Mouse (Mus musculus) testis, adult 2 months (tissue): Measurements from ENCODE around the gene Wdfy4. TPM values are rescaled to one million over a fixed set of nuclear protein-coding genes. Genes with fewer than 3 reads are reported as not detected.

Source experiments
- H3K27ac ChIP-seq: fragments of 200-500 bp; 2 replicates; pipeline ENCODE4 v1.5.1; 2012; ENCODE audit warnings: low read depth, low read length; ENCODE audit not compliant: control insufficient read depth, insufficient read depth
- H3K27me3 ChIP-seq: fragments of 200-500 bp; 2 replicates; pipeline ENCODE4 v1.6.1; 2012; ENCODE audit warnings: mild to moderate bottlenecking, low read length, moderate library complexity; ENCODE audit not compliant: control insufficient read depth, insufficient read depth
- H3K36me3 ChIP-seq: fragments of 200-500 bp; 2 replicates; pipeline ENCODE4 v1.6.1; 2012; ENCODE audit warnings: mild to moderate bottlenecking, low read length; ENCODE audit not compliant: control insufficient read depth, insufficient read depth
- H3K4me1 ChIP-seq: fragments of 200-500 bp; 2 replicates; pipeline ENCODE4 v1.6.1; 2012; ENCODE audit warnings: low read length; ENCODE audit not compliant: control insufficient read depth, insufficient read depth
- H3K4me3 ChIP-seq: fragments of 200-500 bp; 2 replicates; pipeline ENCODE4 v1.5.1; 2012; ENCODE audit warnings: low read depth, mild to moderate bottlenecking, low read length, moderate library complexity, mixed read lengths; ENCODE audit not compliant: control insufficient read depth
- CTCF ChIP-seq: fragments of 200-500 bp; IDR thresholded peaks from 2 replicates; pipeline ENCODE4 v1.5.1; 2012; ENCODE audit warnings: low read depth, mild to moderate bottlenecking, inconsistent platforms, low read length, moderate library complexity; ENCODE audit not compliant: control insufficient read depth, insufficient read depth, insufficient replicate concordance
- POLR2A ChIP-seq: fragments of 200-500 bp; IDR thresholded peaks from 2 replicates; pipeline ENCODE4 v1.6.1; 2012; ENCODE audit warnings: low read depth, mild to moderate bottlenecking, inconsistent platforms, low read length, moderate library complexity; ENCODE audit not compliant: control insufficient read depth
- polyA plus RNA-seq: library from polyadenylated mRNA; depleted of rRNA; stranded (reverse); fragments of >200 nt; gene quantifications from 2 replicates; pipeline ENCODE4 v1.2.3, GENCODE M21; 2012

Gene Wdfy4
- polyA plus RNA-seq, 1 experiment = 4.0 TPM

DNA sequence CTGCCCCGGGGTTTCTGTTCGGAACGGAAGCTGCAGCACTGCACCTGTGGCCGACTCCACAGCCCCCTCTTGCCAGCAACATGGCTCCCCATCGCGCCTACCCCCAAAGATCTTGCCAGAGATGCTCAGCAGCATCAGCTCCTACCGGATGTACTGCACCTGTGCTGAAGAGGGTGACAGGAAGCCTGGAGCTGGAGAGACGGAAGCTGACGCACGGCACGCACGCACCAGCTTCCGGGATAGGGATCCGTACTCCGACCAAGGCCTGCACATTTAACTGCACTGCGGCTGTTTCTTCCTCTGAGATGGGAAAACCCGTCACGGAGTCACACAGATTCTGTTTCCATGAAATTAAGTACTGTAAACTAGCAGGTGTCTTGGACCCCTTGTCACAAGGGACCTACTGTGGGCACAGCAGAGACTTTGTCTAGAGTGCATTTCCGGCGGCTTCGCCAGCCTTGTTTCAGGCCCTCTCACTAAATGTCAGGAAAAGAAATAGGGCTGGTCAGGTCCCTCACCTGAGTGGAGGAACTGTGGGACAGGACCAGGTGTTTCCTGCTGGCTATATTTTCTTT is 4.6 kb upstream of the Wdfy4 start:
- H3K4me1 ChIP-seq = peaks cover 3% of the 10 kb centered on the region
- no peak for TF ChIP-seq CTCF
- TF ChIP-seq POLR2A = peak; percentile 56; the same call in 1 of the 2 replicates
- H3K4me3 ChIP-seq = peak overlapping the region; percentile 84
- no peaks in the 10 kb centered on the region for H3K27me3 ChIP-seq
- H3K36me3 ChIP-seq = no peaks in the 10 kb centered on the region
- H3K27ac ChIP-seq = no peak overlapping the region

DNA sequence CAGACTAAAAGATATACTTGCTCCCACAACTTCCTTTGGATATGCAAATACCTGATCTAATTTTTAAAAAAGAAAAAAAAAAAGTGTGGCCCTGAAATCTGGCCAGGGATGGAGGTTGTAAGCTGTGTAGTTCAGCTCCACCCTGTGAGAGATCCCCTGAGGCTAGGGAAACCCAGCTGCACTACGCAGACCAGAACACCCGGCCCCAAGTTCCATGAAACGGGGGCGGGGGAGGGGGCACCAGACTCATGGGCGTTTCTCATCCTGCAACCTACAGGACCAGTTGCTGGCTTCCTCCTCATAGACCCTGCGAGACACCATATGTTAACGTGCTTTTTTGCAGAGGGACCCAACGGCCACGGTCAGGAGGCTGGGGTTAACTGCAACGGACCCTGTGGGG is 3.9 kb upstream of the Wdfy4 start:
- Histone ChIP-seq H3K27ac (no peak overlapping the region), H3K4me1 (peaks cover 3% of the 10 kb centered on the region), H3K27me3 (no peaks in the 10 kb centered on the region), H3K36me3 (no peaks in the 10 kb centered on the region), H3K4me3 (peak overlapping the region; percentile 84)
- no peak for TF ChIP-seq POLR2A

DNA sequence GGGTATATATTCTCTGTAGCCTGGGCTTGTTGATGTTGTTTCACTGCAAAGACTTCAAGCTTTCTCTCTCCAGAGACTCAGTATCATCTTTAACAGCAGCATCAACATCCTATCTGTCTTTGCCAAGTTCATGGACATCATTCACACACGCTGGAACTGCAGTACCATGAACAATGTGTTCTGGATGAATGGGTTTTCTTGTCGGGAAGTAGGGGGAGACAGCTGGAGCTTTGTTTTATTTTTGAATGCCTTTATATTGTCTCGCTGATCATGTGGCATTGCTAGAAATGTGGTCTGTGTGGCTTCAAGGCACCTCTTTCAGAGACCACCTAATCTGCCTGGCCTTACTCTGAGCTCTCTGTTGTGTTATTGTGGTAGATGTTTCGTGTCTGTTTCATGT is 1.9 kb upstream of the Wdfy4 start:
- Histone ChIP-seq H3K36me3 (no peaks in the 10 kb centered on the region), H3K4me3 (no peak overlapping the region), H3K27me3 (no peaks in the 10 kb centered on the region), H3K4me1 (peaks cover 3% of the 10 kb centered on the region), H3K27ac (no peak overlapping the region)
- TF ChIP-seq POLR2A = no peak
- TF ChIP-seq CTCF = no peak

DNA sequence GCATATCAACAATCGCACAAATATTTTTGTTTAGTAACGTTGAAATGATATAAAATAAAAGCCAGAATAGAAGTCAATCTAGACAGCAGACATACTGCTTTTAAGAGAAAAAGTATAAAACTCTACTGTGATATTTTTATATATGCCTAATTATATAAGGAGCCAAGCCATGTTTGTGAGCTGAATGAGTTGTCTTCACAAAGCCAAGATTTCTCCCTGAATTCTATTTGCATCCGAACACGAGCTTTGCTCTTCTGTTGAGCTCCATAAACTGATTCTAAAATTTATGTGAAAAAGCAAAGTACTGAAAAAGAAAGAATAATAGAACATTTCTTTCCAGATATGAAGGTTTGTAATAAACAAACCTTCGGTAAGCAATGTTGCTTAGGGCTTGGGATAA is 5.2 kb downstream of the Wdfy4 start:
- Histone ChIP-seq H3K4me1 (no peaks in the 10 kb centered on the region), H3K36me3 (no peaks in the 10 kb centered on the region), H3K27me3 (no peaks in the 10 kb centered on the region), H3K4me3 (no peak overlapping the region), H3K27ac (no peak overlapping the region)
- TF ChIP-seq CTCF (no peak), POLR2A (no peak)

DNA sequence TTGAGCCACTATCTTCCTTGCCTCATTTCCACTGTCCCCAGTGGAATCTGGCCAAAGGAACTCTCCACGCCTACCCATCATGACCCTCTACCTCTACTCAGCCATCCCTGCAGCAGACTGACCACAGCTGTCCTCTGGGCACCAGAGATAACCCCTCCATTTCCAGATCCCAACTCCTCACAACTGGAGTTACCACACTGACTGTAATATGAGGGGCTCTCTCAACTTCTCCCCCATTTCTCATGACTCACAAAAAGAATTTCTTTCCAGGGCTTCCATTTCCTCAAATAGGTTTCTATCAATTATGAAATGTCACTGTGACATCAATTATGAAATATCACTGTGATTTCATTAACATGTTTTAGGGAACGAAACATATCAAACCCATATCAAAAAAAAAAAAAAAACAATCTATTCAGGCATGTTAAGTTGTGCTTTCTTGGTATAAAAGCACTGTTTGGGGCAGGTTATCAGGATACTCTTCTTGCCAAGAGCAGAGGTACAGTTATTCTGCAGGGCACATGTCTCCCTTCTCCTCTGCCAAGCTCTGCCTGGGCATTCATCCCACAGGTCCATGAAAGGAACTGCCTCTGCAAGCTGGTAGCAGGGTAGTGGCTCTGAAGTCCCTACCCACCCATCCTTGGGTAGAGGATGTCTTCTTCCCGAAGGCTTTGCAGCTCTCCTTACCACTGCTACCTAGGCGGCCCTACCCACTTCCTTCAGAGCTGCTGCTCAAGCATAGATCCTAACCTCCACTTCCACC is 10.1 kb downstream of the Wdfy4 start:
- Histone ChIP-seq H3K27ac (no peak overlapping the region), H3K36me3 (no peaks in the 10 kb centered on the region), H3K27me3 (no peaks in the 10 kb centered on the region), H3K4me3 (no peak overlapping the region), H3K4me1 (no peaks in the 10 kb centered on the region)
- TF ChIP-seq CTCF = no peak
- no peak for TF ChIP-seq POLR2A

DNA sequence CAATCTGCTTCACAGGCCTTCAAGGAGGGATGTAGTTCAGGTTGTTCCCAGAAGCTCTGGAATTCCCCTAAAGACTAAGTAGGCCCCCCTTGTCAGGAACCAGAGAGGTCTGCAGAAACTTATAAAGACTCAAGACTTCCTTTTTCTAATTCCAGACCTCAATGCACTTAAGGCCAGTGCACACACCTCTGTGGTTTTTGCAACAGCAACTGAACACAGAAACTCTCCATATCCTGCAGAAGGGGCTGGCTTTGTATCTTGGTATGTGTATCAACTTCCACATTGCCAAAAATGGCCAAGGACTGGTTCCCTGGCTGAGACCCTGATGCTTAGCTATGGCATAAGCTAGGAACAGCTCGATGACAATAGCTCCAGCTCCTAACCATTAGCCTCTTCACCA is 13.4 kb downstream of the Wdfy4 start:
- Histone ChIP-seq H3K4me1 (no peaks in the 10 kb centered on the region), H3K27me3 (no peaks in the 10 kb centered on the region), H3K36me3 (no peaks in the 10 kb centered on the region), H3K4me3 (no peak overlapping the region), H3K27ac (no peak overlapping the region)
- TF ChIP-seq CTCF (no peak), POLR2A (no peak)

DNA sequence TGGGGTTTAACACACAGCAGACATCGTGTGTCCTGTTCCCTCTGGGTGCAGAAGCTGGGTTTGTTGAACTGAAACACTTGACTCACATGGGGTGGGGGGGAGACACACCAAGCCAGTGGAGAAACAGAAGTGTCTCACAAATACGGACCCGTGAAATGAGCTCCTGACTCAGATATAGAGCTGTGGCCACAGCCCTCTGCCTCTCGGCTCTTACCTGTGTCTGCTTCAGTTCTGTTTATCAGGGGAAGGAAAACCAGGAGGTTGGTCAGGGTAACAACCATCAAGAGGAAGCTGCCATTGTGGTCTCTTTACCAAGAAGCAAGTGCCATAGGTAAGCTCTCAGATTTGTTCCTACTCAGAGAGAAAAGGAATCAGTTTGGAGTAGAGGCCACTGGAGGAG is 16.6 kb downstream of the Wdfy4 start:
- Histone ChIP-seq H3K4me3 (no peak overlapping the region), H3K36me3 (no peaks in the 10 kb centered on the region), H3K27me3 (no peaks in the 10 kb centered on the region), H3K4me1 (no peaks in the 10 kb centered on the region), H3K27ac (no peak overlapping the region)
- no peak for TF ChIP-seq CTCF
- no peak for TF ChIP-seq POLR2A

DNA sequence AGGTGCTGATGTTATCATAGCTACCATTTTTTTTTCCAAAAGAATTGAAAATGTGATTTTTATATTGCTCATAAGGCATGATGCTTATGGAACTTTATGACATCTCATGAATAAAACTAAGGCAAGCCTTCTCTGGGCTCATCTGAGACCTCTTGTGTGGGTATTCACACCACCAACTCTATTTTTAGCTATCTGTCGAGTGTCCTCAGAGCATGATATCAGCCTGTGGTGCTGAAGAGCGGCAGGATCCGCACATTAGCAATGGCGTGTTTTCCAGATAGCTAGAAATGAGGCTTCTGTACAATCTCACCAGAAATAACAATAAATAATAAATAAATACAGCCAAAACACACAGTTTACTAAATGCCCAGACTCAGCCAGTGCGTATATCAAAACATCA is 23.1 kb downstream of the Wdfy4 start:
- H3K36me3 ChIP-seq = no peaks in the 10 kb centered on the region
- H3K4me3 ChIP-seq = no peak overlapping the region
- H3K27me3 ChIP-seq = no peaks in the 10 kb centered on the region
- no peak overlapping the region for H3K27ac ChIP-seq
- TF ChIP-seq POLR2A = no peak
- TF ChIP-seq CTCF = no peak
- H3K4me1 ChIP-seq = no peaks in the 10 kb centered on the region
